Mouse (Mus musculus) thymus, adult 18-20 months (tissue): ENCODE results near the gene Tns1.

Experiments used
- DNase-seq, 2 experiments: peaks; one replicate each; pipeline ENCODE4 v3.0.0; 2022; ENCODE audit warnings: mixed read lengths in 2 of 2

The Tns1 gene

GRCm38 (mm10) chr1:74008966-74009365 lies 115.3 kb downstream of the Tns1 start:
- DNase-seq: no peak

GRCm38 (mm10) chr1:74008498-74008897 lies 115.8 kb downstream of the Tns1 start:
- no peak for DNase-seq

- DNase-seq: no peak
These were observed 116.7 kb downstream of the Tns1 start for GRCm38 (mm10) chr1:74007398-74008050.

GRCm38 (mm10) chr1:74005020-74005419 lies 119.2 kb downstream of the Tns1 start:
- no peak for DNase-seq

GRCm38 (mm10) chr1:74003723-74004122 lies 120.5 kb downstream of the Tns1 start:
- DNase-seq: no peak

- DNase-seq: no peak
These were observed 122.8 kb downstream of the Tns1 start for GRCm38 (mm10) chr1:74001449-74001820.

- no peak for DNase-seq
These were observed 123.3 kb downstream of the Tns1 start for GRCm38 (mm10) chr1:74000810-74001448.

GRCm38 (mm10) chr1:74000191-74000651 lies 124.0 kb downstream of the Tns1 start:
- DNase-seq: no peak

- DNase-seq: no peak
These were observed 124.7 kb downstream of the Tns1 start for GRCm38 (mm10) chr1:73999533-73999932.

GRCm38 (mm10) chr1:73998925-73999375 lies 125.3 kb downstream of the Tns1 start:
- DNase-seq: no peak

- no peak for DNase-seq
These were observed 126.0 kb downstream of the Tns1 start for GRCm38 (mm10) chr1:73998131-73998865.

GRCm38 (mm10) chr1:73997341-73997740 lies 126.9 kb downstream of the Tns1 start:
- DNase-seq: no peak

- no peak for DNase-seq
These were observed 127.6 kb downstream of the Tns1 start for GRCm38 (mm10) chr1:73996650-73997049.

- DNase-seq: peak in 1 of 2 experiments; percentile 27
These were observed 128.0 kb downstream of the Tns1 start for GRCm38 (mm10) chr1:73996209-73996608.

- DNase-seq: no peak
These were observed 129.0 kb downstream of the Tns1 start for GRCm38 (mm10) chr1:73995063-73995810.

GRCm38 (mm10) chr1:73993901-73994426 lies 130.3 kb downstream of the Tns1 start:
- DNase-seq: no peak

- no peak for DNase-seq
These were observed 131.0 kb downstream of the Tns1 start for GRCm38 (mm10) chr1:73993279-73993678.

GRCm38 (mm10) chr1:73992201-73992938 lies 131.9 kb downstream of the Tns1 start:
- DNase-seq: no peak

GRCm38 (mm10) chr1:73991226-73991625 lies 133.0 kb downstream of the Tns1 start:
- no peak for DNase-seq

GRCm38 (mm10) chr1:73990024-73990423 lies 134.2 kb downstream of the Tns1 start:
- DNase-seq: no peak

- no peak for DNase-seq
These were observed 136.5 kb downstream of the Tns1 start for GRCm38 (mm10) chr1:73987705-73988201.
